Mouse (Mus musculus) midbrain, embryonic 12.5 days (tissue): Measurements from ENCODE around the gene Padi1. TPM values are rescaled to one million over a fixed set of nuclear protein-coding genes. Genes with fewer than 3 reads are reported as not detected.

Experiments used
- ATAC-seq: fragments of 200-750 bp; cut with Nextera tagmentation; 2 replicates; pipeline ENCODE4 v1.8.0; 2017; ENCODE audit warnings: low read depth, moderate TSS enrichment, moderate library complexity; ENCODE audit not compliant: low FRiP score
- H3K27ac ChIP-seq: fragments of 300-500 bp; sonication (generic); replicated peaks from 2 replicates; pipeline ENCODE4 v1.5.1; 2016; ENCODE audit warnings: mild to moderate bottlenecking
- H3K27me3 ChIP-seq: fragments of 300-500 bp; sonication (generic); 2 replicates; pipeline ENCODE4 v1.6.1; 2016; ENCODE audit warnings: mild to moderate bottlenecking
- H3K36me3 ChIP-seq: fragments of 300-500 bp; sonication (generic); 2 replicates; pipeline ENCODE4 v1.6.1; 2016
- H3K4me1 ChIP-seq: fragments of 300-500 bp; sonication (generic); 2 replicates; pipeline ENCODE4 v1.6.1; 2016
- H3K4me2 ChIP-seq: fragments of 300-500 bp; sonication (generic); replicated peaks from 2 replicates; pipeline ENCODE4 v1.6.1; 2016; ENCODE audit warnings: mild to moderate bottlenecking, moderate library complexity
- H3K4me3 ChIP-seq: fragments of 300-500 bp; sonication (generic); 2 replicates; pipeline ENCODE4 v1.5.1; 2016; ENCODE audit warnings: mild to moderate bottlenecking
- H3K9ac ChIP-seq: fragments of 300-500 bp; sonication (generic); replicated peaks from 2 replicates; pipeline ENCODE4 v1.6.1; 2016; ENCODE audit warnings: mild to moderate bottlenecking, moderate library complexity
- H3K9me3 ChIP-seq: fragments of 300-500 bp; sonication (generic); 2 replicates; pipeline ENCODE4 v1.6.1; 2016; ENCODE audit warnings: mild to moderate bottlenecking
- WGBS: fragments of 180-500 bp; shearing (Covaris S2); methylation state at CpG from one replicate; pipeline ENCODE4 v1.1.7; 2016; 5-methylcytosine and 5-hydroxymethylcytosine counted together
- polyA plus RNA-seq: library from polyadenylated mRNA; unstranded; fragments of >200 nt; fragmentation: Nextera tagmentation; extraction: Ambion mirVana; gene quantifications from 2 replicates; pipeline ENCODE4 v1.2.1, GENCODE M21; 2016

The Padi1 gene
- polyA plus RNA-seq, 1 experiment from 2014 or later, result 0.06 TPM

- Histone ChIP-seq H3K9ac (no peak overlapping the region), H3K4me2 (no peak overlapping the region)
- 92% methylated on average over 7 of the region's 7 CpGs for WGBS
These were observed 53.0 kb downstream of the Padi1 start for GRCm38 (mm10) chr4:140792584-140792983.

GRCm38 (mm10) chr4:140791071-140791470 is 54.5 kb downstream of the Padi1 start:
- H3K4me1 ChIP-seq, result no peaks in the 10 kb centered on the region
- no peaks in the 10 kb centered on the region for H3K36me3 ChIP-seq
- WGBS, result 83% methylated on average over 16 of the region's 16 CpGs
- no peaks in the 10 kb centered on the region for H3K9me3 ChIP-seq
- H3K27me3 ChIP-seq, result no peaks in the 10 kb centered on the region
- H3K4me2 ChIP-seq, result no peak overlapping the region
- no peak overlapping the region for H3K4me3 ChIP-seq
- H3K27ac ChIP-seq, result no peak overlapping the region
- ATAC-seq, result no peak
- no peak overlapping the region for H3K9ac ChIP-seq

More at GRCm38 (mm10) chr4:140792584-140792983, 53.0 kb downstream of the Padi1 start:
- Histone ChIP-seq H3K27me3 (no peaks in the 10 kb centered on the region), H3K9me3 (no peaks in the 10 kb centered on the region), H3K27ac (no peak overlapping the region), H3K4me1 (no peaks in the 10 kb centered on the region), H3K4me3 (no peak overlapping the region), H3K36me3 (no peaks in the 10 kb centered on the region)
- ATAC-seq, result no peak

- Histone ChIP-seq H3K9ac (no peak overlapping the region), H3K27ac (no peak overlapping the region), H3K4me2 (no peak overlapping the region), H3K36me3 (no peaks in the 10 kb centered on the region), H3K4me3 (no peak overlapping the region), H3K4me1 (no peaks in the 10 kb centered on the region), H3K27me3 (no peaks in the 10 kb centered on the region), H3K9me3 (no peaks in the 10 kb centered on the region)
- WGBS, result 95% methylated on average over 4 of the region's 4 CpGs
- no peak for ATAC-seq
These were observed 55.6 kb downstream of the Padi1 start for GRCm38 (mm10) chr4:140789983-140790382.

GRCm38 (mm10) chr4:140788983-140789382 is 56.6 kb downstream of the Padi1 start:
- Histone ChIP-seq H3K4me3 (no peak overlapping the region), H3K4me2 (no peak overlapping the region), H3K27me3 (no peaks in the 10 kb centered on the region), H3K4me1 (no peaks in the 10 kb centered on the region), H3K9ac (no peak overlapping the region), H3K9me3 (no peaks in the 10 kb centered on the region), H3K36me3 (no peaks in the 10 kb centered on the region), H3K27ac (no peak overlapping the region)
- no peak for ATAC-seq
- 44% methylated on average over 6 of the region's 6 CpGs for WGBS

GRCm38 (mm10) chr4:140788264-140788663 is 57.3 kb downstream of the Padi1 start:
- no peak for ATAC-seq
- Histone ChIP-seq H3K9ac (no peak overlapping the region), H3K27ac (no peak overlapping the region), H3K36me3 (no peaks in the 10 kb centered on the region), H3K4me1 (no peaks in the 10 kb centered on the region), H3K9me3 (no peaks in the 10 kb centered on the region), H3K27me3 (no peaks in the 10 kb centered on the region), H3K4me3 (no peak overlapping the region), H3K4me2 (no peak overlapping the region)
- WGBS, result 88% methylated on average over 6 of the region's 6 CpGs

- no peaks in the 10 kb centered on the region for H3K36me3 ChIP-seq
- no peak overlapping the region for H3K4me2 ChIP-seq
- H3K27ac ChIP-seq, result no peak overlapping the region
- H3K4me1 ChIP-seq, result no peaks in the 10 kb centered on the region
- 75% methylated on average over 3 of the region's 4 CpGs for WGBS
- H3K9ac ChIP-seq, result no peak overlapping the region
- no peak overlapping the region for H3K4me3 ChIP-seq
- no peak for ATAC-seq
- no peaks in the 10 kb centered on the region for H3K9me3 ChIP-seq
- no peaks in the 10 kb centered on the region for H3K27me3 ChIP-seq
These were observed 58.2 kb downstream of the Padi1 start for GRCm38 (mm10) chr4:140787414-140787813.

GRCm38 (mm10) chr4:140785217-140785616 is 60.4 kb downstream of the Padi1 start:
- Histone ChIP-seq H3K27me3 (no peaks in the 10 kb centered on the region), H3K4me3 (no peak overlapping the region), H3K4me1 (no peaks in the 10 kb centered on the region), H3K27ac (no peak overlapping the region), H3K9me3 (peaks cover 6% of the 10 kb centered on the region; the same call in 1 of the 2 replicates), H3K36me3 (no peaks in the 10 kb centered on the region), H3K4me2 (no peak overlapping the region), H3K9ac (no peak overlapping the region)
- 87% methylated on average over 5 of the region's 5 CpGs for WGBS
- no peak for ATAC-seq

GRCm38 (mm10) chr4:140784292-140784945 is 61.2 kb downstream of the Padi1 start:
- H3K36me3 ChIP-seq, result no peaks in the 10 kb centered on the region
- no peak overlapping the region for H3K27ac ChIP-seq
- peaks cover 6% of the 10 kb centered on the region; the same call in 1 of the 2 replicates for H3K9me3 ChIP-seq
- no peak overlapping the region for H3K9ac ChIP-seq
- no peaks in the 10 kb centered on the region for H3K27me3 ChIP-seq
- H3K4me3 ChIP-seq, result no peak overlapping the region
- no peaks in the 10 kb centered on the region for H3K4me1 ChIP-seq
- no peak overlapping the region for H3K4me2 ChIP-seq
- WGBS, result 96% methylated on average over 9 of the region's 9 CpGs
- ATAC-seq, result no peak

GRCm38 (mm10) chr4:140782821-140783220 is 62.8 kb downstream of the Padi1 start:
- H3K4me1 ChIP-seq, result no peaks in the 10 kb centered on the region
- H3K4me2 ChIP-seq, result no peak overlapping the region
- no peak for ATAC-seq
- no peak overlapping the region for H3K9ac ChIP-seq
- H3K4me3 ChIP-seq, result no peak overlapping the region
- no peak overlapping the region for H3K27ac ChIP-seq
- no peaks in the 10 kb centered on the region for H3K27me3 ChIP-seq
- 94% methylated on average over 9 of the region's 9 CpGs for WGBS
- H3K9me3 ChIP-seq, result peaks cover 6% of the 10 kb centered on the region; the same call in 1 of the 2 replicates
- no peaks in the 10 kb centered on the region for H3K36me3 ChIP-seq

GRCm38 (mm10) chr4:140780507-140780906 is 65.1 kb downstream of the Padi1 start:
- H3K36me3 ChIP-seq, result no peaks in the 10 kb centered on the region
- WGBS, result 87% methylated on average over 14 of the region's 14 CpGs
- H3K27ac ChIP-seq, result no peak overlapping the region
- no peak overlapping the region for H3K4me2 ChIP-seq
- H3K9ac ChIP-seq, result no peak overlapping the region
- peaks cover 6% of the 10 kb centered on the region; the same call in 1 of the 2 replicates for H3K9me3 ChIP-seq
- ATAC-seq, result no peak
- no peaks in the 10 kb centered on the region for H3K4me1 ChIP-seq
- H3K27me3 ChIP-seq, result no peaks in the 10 kb centered on the region
- H3K4me3 ChIP-seq, result no peak overlapping the region

- no peaks in the 10 kb centered on the region for H3K36me3 ChIP-seq
- no peaks in the 10 kb centered on the region for H3K4me1 ChIP-seq
- H3K4me3 ChIP-seq, result no peak overlapping the region
- ATAC-seq, result no peak
- no peak overlapping the region for H3K9ac ChIP-seq
- H3K27me3 ChIP-seq, result no peaks in the 10 kb centered on the region
- peaks cover 6% of the 10 kb centered on the region; the same call in 1 of the 2 replicates for H3K9me3 ChIP-seq
- WGBS, result 67% methylated on average over 19 of the region's 19 CpGs
- H3K4me2 ChIP-seq, result no peak overlapping the region
- H3K27ac ChIP-seq, result no peak overlapping the region
These were observed 65.7 kb downstream of the Padi1 start for GRCm38 (mm10) chr4:140779803-140780397.

- Histone ChIP-seq H3K27me3 (no peaks in the 10 kb centered on the region), H3K27ac (no peak overlapping the region), H3K9ac (no peak overlapping the region), H3K36me3 (no peaks in the 10 kb centered on the region), H3K9me3 (0 out of 2 replicates have a peak, but pooled peaks cover 2% of the 10 kb centered on the region), H3K4me3 (no peak overlapping the region), H3K4me2 (no peak overlapping the region), H3K4me1 (no peaks in the 10 kb centered on the region)
- WGBS, result 79% methylated on average over 13 of the region's 13 CpGs
- no peak for ATAC-seq
These were observed 69.0 kb downstream of the Padi1 start for GRCm38 (mm10) chr4:140776623-140777022.
